Mouse (Mus musculus) hindbrain, postnatal 0 days (tissue): ENCODE measurements at regions not wholly inside any gene's neighbourhood (a gene's known extent, or its start where the extent isn't known, plus 50 kb on each side); places are given as distances from the start of the nearest gene placed in this dataset.

Source experiments
- ATAC-seq: fragments of 200-750 bp; cut with Nextera tagmentation; 2 replicates; pipeline ENCODE4 v1.8.0; 2017; ENCODE audit warnings: mild to moderate bottlenecking, moderate TSS enrichment, moderate library complexity
- DNase-seq: peaks from one replicate; pipeline ENCODE4 v3.0.0-alpha.2; 2015; ENCODE audit warnings: low spot score
- H3K27ac ChIP-seq: fragments of 300-500 bp; sonication (generic); 2 replicates; pipeline ENCODE4 v1.5.1; 2014; ENCODE audit warnings: mild to moderate bottlenecking
- H3K27me3 ChIP-seq: fragments of 300-500 bp; sonication (generic); 2 replicates; pipeline ENCODE4 v1.6.1; 2014; ENCODE audit warnings: low read length, mixed read lengths; ENCODE audit not compliant: insufficient read depth
- H3K36me3 ChIP-seq: fragments of 300-500 bp; sonication (generic); 2 replicates; pipeline ENCODE4 v1.6.1; 2014; ENCODE audit warnings: low read length, mixed read lengths; ENCODE audit not compliant: insufficient read depth
- H3K4me1 ChIP-seq: fragments of 300-500 bp; sonication (generic); 2 replicates; pipeline ENCODE4 v1.6.1; 2014; ENCODE audit warnings: antibody characterized with exemption, low read length, mixed read lengths; ENCODE audit not compliant: insufficient read depth
- H3K4me2 ChIP-seq: fragments of 300-500 bp; sonication (generic); 2 replicates; pipeline ENCODE4 v1.6.1; 2014; ENCODE audit warnings: low read depth, mild to moderate bottlenecking, low read length, moderate library complexity, mixed read lengths
- H3K4me3 ChIP-seq: fragments of 300-500 bp; sonication (generic); 2 replicates; pipeline ENCODE4 v1.5.1; 2014; ENCODE audit warnings: low read length
- H3K9ac ChIP-seq: fragments of 300-500 bp; sonication (generic); replicated peaks from 2 replicates; pipeline ENCODE4 v1.6.1; 2014; ENCODE audit warnings: mild to moderate bottlenecking, low read length, moderate library complexity, mixed read lengths
- H3K9me3 ChIP-seq: fragments of 300-500 bp; sonication (generic); 2 replicates; pipeline ENCODE4 v1.6.1; 2016; ENCODE audit warnings: low read length, mixed read lengths
- CTCF ChIP-seq: IDR thresholded peaks from 2 replicates; pipeline ENCODE4 v1.5.1; 2016; ENCODE audit warnings: antibody characterized with exemption, control low read depth, low read depth
- WGBS: fragments of 180-500 bp; shearing (Covaris S2); extraction: QIAGEN DNeasy Blood & Tissue Kit; methylation state at CpG from one replicate; pipeline ENCODE4 v1.1.7; 2014; 5-methylcytosine and 5-hydroxymethylcytosine counted together

DNA sequence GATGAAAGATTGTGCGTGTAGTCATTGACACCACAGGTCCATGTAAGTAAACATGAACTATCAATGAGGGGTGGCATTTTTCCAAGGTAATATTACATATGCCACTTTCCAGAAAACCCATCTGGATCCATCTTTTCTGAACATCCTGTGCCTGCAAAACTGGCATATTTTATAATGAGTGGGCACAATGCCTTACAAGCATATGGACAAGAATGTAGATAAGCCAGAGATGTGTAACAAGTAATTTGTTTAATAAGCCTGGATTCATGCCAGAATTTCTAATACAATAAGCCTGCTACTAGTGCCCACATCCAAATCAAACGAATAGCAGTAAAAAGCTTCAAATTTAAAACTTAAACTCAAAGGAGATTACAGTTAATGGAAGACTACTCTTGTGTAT lies 233.8 kb upstream of the Htr2c start:
- no peaks in the 10 kb centered on the region for H3K4me1 ChIP-seq
- no peak for ATAC-seq

More for the DNA sequence above, 233.8 kb upstream of the Htr2c start:
- Histone ChIP-seq H3K4me3 (no peak overlapping the region), H3K9ac (no peak overlapping the region), H3K27ac (no peak overlapping the region), H3K27me3 (no peaks in the 10 kb centered on the region), H3K4me2 (no peak overlapping the region), H3K9me3 (no peaks in the 10 kb centered on the region), H3K36me3 (no peaks in the 10 kb centered on the region)
- peak; percentile 27 for DNase-seq
- 72% methylated on average over 2 of the region's 2 CpGs for WGBS
- TF ChIP-seq CTCF = no peak
